Mouse (Mus musculus): ENCODE data around the gene Sord. TPM values are rescaled to one million over a fixed set of nuclear protein-coding genes. Genes with fewer than 3 reads are reported as not detected.
A peak's percentile ranks its signal among the peaks of the same experiment; 100 is the strongest.

Gene Sord
- total RNA-seq, 2 experiments from 2014 or later, result 10.6 to 16.4 TPM

DNA sequence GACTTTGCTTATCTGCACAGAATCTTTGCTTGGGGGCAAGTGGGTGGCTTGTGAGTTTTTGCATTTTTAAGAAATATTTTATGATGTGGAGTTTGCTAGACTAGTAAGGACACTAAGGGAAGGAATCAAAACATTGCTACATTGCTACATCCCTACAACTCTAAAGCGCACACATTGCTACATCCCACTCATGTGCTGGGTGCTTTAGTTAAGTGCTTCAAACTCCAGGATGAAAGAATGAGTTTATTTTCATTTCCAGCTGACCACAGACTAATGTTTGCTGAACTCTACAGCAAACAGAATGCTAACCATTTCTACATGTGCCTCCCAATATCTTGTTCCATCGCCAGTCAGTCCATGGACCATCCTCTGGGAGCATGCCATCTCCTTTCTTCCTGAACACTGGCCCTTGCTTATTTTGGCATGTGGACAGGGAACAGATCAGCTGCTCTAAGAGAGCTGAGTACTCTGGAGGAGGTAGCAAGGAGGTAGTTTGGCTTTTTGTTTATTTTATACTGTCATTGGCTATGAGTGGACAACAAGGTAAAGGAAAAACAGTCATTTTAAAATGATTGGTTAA, 3.4 kb downstream of the Sord start:
- no peak for DNase-seq (ENCODE audit: low spot score in 2 of 2)

DNA sequence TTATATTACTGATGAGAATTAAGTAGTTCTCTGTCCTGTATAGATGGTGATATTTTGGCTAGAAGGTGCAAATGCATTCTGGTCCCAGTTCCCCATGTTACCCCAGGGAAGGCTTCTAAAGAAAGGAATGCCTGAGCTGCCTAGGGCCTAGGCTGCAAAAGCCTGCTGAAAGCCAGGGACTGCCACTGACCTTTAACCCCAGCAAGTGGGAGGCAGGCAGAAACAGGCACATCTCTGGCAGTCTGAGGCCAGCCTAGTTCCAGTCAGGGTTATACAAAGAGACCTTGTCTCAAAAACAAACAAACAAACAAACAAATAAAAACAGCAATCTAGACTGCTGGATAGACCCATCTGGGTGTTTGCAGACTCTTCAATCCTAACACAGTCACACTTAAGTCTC, 6.2 kb downstream of the Sord start:
- DNase-seq (ENCODE audit: low spot score in 2 of 2), result no peak

DNA sequence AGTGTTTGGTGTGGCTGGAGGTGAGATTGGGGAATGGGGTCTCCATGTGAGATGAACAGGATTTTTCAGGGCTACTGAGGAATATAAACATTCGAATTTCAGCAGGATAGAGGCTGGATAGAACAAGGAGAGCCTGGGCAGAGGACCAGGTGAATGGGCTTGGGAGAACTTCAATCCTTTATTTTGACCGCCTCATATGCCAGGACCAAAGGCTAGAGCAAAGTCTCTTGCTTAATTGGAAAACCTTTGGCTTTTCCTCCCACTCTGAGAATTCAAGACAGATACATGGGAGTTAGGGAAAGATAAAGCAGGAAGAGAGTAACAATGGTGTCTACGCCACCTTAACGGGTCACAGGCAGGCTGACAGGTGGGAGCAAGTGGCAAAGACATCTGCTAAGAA, 6.7 kb downstream of the Sord start:
- no peak for DNase-seq (ENCODE audit: low spot score in 2 of 2)

DNA sequence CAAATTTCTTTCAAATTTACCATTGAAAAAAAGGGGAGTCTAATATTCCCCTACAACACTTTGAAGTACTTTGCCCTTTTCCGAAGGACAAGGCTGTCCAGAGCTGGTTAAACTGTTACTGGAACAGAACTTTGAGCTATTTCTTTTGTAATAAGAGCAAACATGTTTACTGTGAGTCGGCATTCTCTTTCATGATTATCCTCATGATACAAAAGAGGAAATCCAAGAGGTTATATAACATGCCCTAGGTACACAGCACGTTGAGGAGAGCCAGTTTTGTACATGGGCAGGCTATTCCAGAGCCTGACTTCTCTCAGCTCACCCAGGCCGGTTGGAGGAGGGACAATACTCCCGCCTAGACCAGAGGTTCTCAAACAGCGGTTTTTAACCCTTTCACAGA, 7.4 kb downstream of the Sord start:
- no peak for DNase-seq (ENCODE audit: low spot score in 2 of 2)

DNA sequence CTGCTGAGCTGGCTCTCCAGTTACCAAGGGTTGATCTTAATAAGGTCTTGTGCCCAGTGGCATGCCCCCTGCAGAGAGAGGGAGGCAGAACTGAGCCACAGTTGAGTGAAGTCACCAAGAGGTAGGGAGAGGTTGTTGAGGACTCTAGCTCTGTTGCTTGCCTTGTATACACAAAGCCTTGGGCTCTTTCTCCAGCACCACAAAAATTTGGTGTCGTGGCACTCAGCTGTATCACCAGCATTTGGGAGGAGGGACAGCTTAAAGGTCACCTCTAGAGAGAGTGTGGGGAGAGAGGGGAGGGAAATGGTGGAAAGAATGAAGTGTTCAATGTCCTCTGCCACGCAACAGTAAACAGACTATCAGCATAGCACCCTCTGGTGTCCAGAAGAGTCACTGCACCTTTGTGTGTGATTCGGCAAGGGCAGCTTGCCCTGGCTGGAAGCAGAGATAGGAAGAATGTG, 9.2 kb downstream of the Sord start:
- DNase-seq (ENCODE audit: low spot score in 2 of 2), result peak; percentile 34 to 70

DNA sequence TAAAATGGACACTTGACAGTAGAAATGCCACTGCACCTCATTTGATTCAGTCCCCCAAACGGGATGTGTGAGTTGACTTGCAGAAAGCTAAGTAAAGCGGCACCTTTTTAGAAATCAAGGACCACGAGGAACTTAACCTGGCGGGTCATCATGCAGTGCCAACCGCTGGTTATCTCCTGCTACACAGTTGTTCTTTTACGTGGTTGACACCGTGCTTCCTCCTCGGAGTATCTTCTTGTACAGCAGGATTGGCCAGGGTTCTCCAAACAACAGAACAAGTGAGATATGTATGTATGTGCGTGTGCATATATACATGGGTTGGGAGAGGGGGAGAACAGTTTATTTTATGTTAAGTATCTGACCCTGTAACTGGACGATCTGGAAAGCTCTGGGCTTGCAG, 13.2 kb downstream of the Sord start:
- no peak for DNase-seq (ENCODE audit: low spot score in 2 of 2)

DNA sequence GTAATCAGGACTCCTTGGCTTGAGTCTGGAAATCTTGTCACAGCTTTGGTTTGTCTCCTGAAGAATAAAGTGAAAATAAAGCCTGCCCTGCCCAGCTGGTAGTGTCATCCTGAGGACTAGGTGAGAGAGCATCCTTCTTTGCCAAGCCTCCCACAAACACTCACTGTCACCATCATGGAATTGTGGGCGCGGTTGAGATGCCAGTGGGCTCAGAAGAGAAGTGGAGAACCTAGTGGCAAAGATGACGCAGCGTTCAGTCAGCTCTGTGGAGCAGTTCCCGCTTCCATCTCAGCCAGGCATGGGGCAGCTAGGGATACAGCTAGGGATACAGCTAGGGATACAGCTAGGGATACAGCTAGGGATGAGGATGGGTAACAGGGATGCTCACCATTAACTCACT, 21.4 kb downstream of the Sord start:
- no peak for DNase-seq (ENCODE audit: low spot score in 2 of 2)

DNA sequence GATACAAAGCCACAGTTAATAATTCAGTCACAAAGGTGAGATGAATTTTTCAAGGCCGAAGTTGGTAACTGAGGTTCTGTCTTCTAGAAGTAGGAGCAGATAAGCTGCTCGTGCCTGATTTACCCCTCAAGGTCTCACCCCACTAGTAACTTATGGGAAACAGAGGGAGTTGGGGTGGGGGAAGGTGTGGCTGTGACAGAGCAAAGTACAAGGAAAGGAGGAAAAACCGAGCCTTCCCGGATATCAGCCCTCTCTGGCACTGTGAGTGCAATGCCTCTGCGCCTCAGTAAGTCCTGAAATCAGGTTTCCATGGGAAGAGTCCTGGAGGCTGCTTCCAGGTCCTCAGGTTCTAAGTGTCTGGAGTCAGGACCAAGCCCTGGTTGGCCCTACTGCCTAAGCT, 26.2 kb downstream of the Sord start:
- DNase-seq (ENCODE audit: low spot score in 2 of 2), result no peak

DNA sequence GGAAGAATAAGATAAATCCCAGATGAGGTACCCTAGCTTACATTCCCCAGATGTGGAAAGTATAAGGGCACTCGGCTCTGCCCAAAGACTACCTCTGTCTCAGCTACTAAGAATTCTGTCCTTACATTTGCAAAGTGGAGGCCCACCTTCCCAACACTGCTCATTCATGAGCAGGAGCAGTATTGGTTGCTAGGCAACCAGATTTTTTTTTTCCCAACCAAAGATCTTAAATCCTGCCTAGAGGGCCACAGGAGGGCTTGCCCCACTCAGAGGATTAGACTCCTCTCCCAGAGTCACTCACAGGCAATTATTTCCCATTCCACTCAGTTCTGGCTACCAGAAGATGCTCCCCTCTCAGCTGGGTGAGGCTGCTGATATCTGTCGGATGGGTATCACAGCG, 30.1 kb downstream of the Sord start:
- no peak for DNase-seq (ENCODE audit: low spot score in 2 of 2)

DNA sequence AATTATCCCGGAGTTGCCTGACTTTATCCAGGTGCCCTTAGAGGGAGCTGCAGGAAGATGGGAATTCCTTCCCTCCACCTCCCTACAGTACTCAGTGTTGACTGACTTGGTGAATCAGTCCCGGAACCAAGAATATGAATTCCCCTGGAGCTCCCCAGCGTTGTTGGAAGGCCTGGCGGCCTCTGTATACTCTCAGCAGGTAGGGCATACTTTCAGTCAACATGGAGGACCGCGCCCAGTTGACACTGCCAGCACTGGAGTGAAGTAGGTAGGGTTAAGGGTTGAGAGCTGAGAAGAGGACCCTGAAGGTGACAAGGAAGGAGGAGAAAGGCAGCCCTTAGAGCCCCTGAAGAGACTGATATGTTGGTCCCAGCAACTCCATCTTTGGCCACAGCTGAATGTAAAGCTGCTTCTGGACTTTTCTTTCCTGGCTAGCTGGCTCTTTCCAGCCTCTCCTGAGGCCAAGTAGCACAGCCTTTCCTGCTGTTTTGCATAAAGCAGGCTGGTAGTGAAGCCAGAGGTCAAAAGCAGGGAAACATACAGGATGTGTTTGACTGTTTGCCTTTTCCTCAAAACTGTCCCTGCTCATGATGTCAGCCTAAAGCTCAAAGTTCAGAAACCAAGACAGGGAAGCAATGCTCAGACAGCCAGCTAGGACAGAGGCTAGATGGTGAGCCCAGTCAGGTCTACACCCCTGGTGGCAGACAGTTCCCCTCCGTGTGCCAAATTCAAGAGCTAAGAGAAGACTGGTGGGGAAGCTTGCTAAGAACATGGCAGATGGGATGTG, 32.1 kb downstream of the Sord start:
- DNase-seq (ENCODE audit: low spot score in 2 of 2), result no peak

DNA sequence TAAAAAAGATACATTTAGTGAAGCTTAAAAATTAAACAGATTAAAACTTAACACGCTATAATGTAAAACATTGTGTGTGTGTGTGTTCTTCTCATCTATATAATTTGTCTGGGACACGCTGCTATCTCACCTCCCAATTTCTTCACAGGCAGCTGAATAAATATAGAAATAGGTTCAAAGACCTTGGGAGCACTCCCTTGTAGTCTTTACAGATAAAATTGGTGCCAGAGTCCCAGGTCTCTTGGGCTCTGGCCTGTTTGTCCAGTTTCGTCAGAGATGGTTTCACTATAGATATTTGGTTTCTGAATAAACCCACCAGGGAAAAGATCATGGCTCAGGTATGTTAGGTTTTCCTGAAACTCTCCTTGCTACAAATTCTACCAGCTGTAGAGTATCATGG, 44.2 kb downstream of the Sord start:
- DNase-seq (ENCODE audit: low spot score in 2 of 2), result no peak

DNA sequence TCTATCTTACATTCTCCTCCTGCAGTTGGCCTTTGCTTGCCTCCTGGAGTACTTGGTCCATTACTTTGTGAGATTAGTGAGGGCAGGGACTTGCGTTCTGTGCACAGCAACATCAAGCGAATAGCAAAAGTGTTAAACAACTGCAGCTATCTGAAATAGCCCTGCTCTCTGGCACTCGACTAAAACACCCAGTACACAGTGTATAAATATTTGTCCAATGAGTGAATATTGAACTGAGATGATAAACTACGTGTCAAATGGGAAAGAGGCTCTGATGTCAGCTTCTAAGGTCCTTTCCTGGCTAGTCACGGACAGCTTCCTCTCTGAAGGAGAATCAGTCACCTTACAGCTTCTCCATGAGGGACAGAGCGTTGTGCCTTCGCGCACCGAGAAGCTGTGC, 49.5 kb downstream of the Sord start:
- DNase-seq (ENCODE audit: low spot score in 2 of 2), result no peak

DNA sequence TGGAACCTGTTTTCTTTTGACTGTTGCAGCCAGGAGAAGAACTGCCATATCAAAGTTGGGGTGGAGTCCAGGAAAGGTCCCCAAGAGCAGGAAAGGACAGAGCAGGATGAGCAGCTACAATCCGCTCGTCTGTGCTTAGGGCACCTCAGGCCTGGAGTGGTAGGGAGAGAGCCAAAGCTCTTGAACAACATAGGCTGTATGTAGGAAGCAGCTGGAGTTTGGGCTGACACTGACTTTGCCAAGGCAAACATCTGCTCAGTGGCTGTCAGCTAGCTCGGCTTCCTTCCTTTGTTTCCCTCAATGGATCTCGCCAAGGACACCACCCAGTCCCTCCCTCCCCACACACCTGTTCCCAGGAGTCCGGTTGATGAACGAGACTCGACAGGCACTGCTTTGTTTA, 51.6 kb downstream of the Sord start:
- DNase-seq (ENCODE audit: low spot score in 2 of 2), result no peak

DNA sequence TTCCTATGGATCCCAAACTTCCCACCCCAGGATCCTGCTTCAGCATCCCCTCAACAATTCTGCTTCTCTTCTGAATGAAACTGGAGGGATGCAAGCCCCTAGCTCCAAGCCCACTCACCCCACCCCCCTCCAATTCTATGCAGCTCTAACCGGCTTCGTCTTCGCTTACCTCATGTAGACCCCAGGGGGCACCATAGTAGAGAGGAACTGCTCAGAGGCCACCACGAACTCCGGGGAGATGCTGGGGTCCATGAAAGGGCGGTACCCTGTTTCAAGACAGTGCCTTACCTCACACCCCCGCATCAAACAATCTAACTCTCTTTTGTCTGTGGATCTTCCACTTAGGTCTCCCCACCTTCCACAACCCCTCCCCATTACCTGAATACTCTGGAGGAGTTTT, 60.4 kb downstream of the Sord start:
- no peak for DNase-seq (ENCODE audit: low spot score in 2 of 2)

DNA sequence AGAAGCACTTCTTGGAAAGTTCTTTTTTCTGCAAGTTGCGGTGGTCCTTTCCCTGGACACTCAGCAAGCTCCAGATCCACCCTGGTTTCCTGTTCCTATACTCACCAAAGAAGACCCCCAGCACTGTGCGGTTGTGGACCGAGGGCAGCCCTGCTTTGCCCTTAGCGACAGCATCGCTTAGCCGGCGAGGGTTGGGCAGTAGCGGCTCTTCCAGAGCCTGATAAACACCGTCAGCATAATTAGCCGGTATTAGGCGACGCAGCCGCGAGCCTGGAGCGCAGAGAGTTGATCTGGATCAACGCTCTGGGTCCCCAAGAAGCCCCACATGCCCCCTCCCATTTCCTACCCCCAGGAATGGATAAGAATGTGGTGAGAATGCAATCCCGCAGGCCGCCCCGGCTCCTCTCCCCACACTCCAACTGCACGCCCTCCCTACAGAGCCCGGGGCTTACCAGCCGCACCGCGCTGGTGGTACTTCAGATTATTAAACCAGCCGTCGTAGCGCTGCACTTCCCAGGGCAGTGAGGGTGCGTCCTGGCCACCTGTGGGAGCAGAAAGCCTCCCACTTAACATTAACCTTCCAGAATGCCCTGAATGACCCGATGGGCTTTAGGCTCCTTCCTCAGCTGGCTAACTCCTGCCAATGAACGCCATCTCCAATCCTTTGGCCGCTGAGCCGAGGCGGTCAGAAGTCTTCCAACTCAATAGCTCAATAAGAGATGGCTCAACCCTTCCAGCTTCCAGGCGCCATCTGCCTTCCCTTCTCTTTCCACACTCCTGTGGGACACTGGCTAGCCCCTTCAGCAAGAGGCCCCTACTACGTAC, 62.9 kb downstream of the Sord start:
- DNase-seq (ENCODE audit: low spot score in 2 of 2), result no peak

DNA sequence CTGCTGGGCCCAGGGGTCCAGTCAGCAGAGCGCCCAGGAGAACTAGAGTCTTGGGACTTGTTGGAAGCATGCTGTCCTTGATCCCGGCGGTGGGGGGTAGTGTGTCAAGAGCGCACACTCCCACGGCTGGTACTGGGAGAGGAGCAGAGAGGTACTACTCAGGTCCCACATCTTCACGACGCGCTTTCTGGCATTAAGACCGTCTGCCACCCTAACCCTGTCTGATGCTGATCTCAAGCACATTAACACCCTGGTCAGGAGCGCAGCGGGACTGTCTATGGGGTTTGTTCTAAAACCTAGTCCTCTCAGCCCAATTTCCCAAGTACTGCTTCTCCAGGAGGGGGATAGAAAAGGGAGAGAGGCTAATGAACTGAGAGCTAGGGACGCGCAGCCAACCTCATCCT, 63.5 kb downstream of the Sord start, which contains the start of gene Duox2:
TSS of gene Duox2 (minus strand) at position 354 of the 404 bp plus-strand sequence.
- DNase-seq (ENCODE audit: low spot score in 2 of 2), result no peak

DNA sequence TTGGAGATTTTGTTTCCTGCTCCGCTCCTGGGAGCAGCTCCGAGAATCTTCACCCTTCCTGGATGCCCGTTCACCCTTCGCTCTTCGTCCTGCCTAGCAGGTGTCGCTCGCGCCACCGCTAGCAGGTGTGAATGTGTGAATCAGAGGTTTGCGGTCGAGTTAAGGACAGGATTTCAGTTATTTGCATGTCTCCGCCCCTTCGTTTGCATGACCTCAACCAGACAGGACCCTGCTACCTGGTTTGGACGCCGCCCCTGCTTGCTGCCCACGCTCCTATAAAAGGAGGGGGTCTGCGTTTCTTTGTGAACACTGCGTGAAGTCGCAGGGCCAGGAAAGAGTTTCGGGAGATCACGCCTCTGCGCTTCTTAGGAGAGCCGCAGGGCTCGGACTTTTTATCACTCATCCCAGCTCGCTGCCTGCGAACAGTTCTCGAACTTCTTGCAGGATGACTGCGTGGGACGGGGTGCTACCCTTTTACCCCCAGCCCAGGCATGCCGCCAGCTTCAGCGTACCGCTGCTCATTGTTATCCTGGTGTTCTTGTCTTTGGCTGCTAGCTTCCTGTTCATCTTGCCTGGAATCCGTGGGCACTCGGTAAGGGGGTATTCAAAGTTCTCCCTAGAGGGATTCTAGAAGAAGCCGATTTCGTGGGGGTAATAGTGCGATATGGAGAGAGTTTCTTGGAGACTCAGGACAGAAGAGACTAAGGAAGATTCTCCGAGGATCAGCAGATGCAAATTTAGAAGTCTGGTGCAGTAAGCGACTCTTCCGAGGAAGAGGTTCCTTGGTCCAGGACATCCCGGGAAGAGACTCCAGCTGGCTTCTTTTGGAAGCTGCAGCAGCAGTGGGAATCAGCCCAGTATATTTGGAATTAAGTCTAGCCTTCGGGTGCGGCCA, 64.3 kb downstream of the Sord start, which contains the start of gene Duoxa2:
TSS of gene Duoxa2 (plus strand) at position 305 of the 895 bp plus-strand sequence.
- no peak for DNase-seq (ENCODE audit: low spot score in 2 of 2)

DNA sequence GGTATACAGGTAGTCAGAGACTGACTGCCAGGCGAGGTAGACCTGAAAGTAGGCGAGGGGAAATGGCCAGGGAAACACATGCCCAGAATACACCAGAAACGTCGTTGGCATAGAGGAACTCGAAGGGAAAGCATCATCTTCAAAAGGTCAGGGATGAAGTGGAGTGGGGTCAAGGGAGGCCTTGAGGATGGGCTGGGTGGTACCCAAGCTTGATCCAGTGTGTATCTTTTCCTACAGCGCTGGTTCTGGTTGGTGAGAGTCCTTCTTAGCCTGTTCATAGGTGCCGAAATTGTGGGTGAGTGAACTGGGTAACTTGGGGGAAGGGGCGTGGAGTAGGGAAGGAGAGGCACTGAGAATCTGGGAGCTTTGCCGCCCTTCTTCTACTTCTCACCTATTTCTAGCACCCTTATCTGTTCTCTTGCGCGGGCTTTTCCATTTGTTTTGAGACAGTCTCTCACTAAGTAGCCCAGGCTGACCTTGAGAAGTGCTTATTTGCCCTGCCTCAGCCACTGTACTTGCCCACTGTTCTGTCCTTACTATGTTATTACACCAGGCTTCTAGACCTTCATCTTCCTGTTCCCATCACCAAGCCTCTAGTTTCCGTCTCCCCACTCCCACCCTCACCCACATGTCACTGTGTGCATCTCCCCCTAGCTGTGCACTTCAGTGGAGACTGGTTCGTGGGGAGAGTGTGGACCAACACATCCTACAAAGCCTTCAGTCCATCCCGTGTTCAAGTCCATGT, 65.5 kb downstream of the Sord start:
- DNase-seq (ENCODE audit: low spot score in 2 of 2), result no peak

DNA sequence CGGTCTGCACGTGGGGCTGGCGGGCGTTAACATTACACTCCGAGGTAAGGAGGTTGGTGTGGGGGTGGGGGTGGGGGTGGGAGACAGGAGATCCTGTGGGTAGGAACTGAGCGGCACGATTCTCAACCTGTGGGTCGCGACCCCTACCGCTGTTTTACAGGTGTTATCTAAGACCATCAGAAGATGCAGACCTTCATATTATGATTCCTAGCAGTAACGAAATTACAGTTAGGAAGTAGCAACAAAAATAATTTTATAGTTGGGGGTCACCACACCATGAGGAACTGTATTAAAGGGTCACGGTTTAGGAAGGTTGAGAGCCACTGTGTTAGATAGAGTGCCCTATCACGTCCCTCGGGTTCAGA, 66.1 kb downstream of the Sord start:
- DNase-seq (ENCODE audit: low spot score in 2 of 2), result no peak
